In genomic region chr8:111939516-111940142, GRCm38 (mm10) we compare ENCODE assay signal across 8 mouse cellular contexts. TPM values are rescaled to one million over a fixed set of nuclear protein-coding genes. Genes with fewer than 3 reads are reported as not detected.
DNase-seq lines count a peak whose midpoint lies in the region; ATAC-seq lines count a peak whose summit lies in the region.

No protein-coding gene starts in this region.

- no peaks in the 10 kb centered on the region for H3K36me3 ChIP-seq in limb, embryonic 11.5 days (ENCODE audit: control insufficient read depth, insufficient read depth, low read length)
- H3K36me3 ChIP-seq in midbrain, embryonic 11.5 days (ENCODE audit: control insufficient read depth, insufficient read depth, low read length): peaks cover 3% of the 10 kb centered on the region; the same call in 1 of the 2 replicates
- 0 out of 2 replicates have a peak, but pooled peaks cover 4% of the 10 kb centered on the region for H3K36me3 ChIP-seq in stomach, embryonic 16.5 days (ENCODE audit: control insufficient read depth, insufficient read depth, low read length)

- intact Hi-C loops in heart, postnatal 36 days (cut with DNase I): loop anchor here (2.0 kb wide), 1 partner anchor 51 kb away; no protein-coding TSS in a partner anchor

- peak overlapping the region; percentile 92 for H3K4me2 ChIP-seq in limb, embryonic 11.5 days (ENCODE audit: low read depth, severe bottlenecking)
- peak overlapping the region; percentile 77 for H3K4me2 ChIP-seq in midbrain, embryonic 11.5 days
- peak overlapping the region; percentile 95 for H3K4me2 ChIP-seq in stomach, embryonic 16.5 days (ENCODE audit: low read depth, low read length)

- 14% methylated on average over 10 of the region's 10 CpGs for WGBS in limb, embryonic 11.5 days
- WGBS in midbrain, embryonic 11.5 days: 13% methylated on average over 10 of the region's 10 CpGs
- 5% methylated on average over 10 of the region's 10 CpGs for WGBS in stomach, embryonic 16.5 days

- no peak overlapping the region for H3K27ac ChIP-seq in limb, embryonic 11.5 days (replicated peaks; ENCODE audit: low read depth, low read length)
- H3K27ac ChIP-seq in midbrain, embryonic 11.5 days (ENCODE audit: low read depth, low read length): no peak overlapping the region
- peak overlapping the region; percentile 94 for H3K27ac ChIP-seq in stomach, embryonic 16.5 days (ENCODE audit: low read length)

- peak overlapping the region; percentile 78 for H3K4me3 ChIP-seq in limb, embryonic 11.5 days (ENCODE audit: low read depth, low read length)
- peak overlapping the region; percentile 96 for H3K4me3 ChIP-seq in midbrain, embryonic 11.5 days (ENCODE audit: low read depth, low read length)
- H3K4me3 ChIP-seq in stomach, embryonic 16.5 days (replicated peaks; ENCODE audit: low read length): peak overlapping the region; percentile 100

- peak; percentile 69 for ATAC-seq in cerebellum, adult (ENCODE audit: insufficient number of reproducible peaks, low FRiP score, low TSS enrichment)
- peak; percentile 32; the same call in 1 of the 2 replicates for ATAC-seq in limb, embryonic 11.5 days (ENCODE audit: insufficient number of reproducible peaks, low FRiP score, low TSS enrichment, low read depth)
- ATAC-seq in midbrain, embryonic 11.5 days (ENCODE audit: low FRiP score): peak; percentile 51
- peak; percentile 89 for ATAC-seq in stomach, embryonic 16.5 days (ENCODE audit: insufficient read depth, low FRiP score)

- peaks cover 9% of the 10 kb centered on the region for H3K4me1 ChIP-seq in limb, embryonic 11.5 days (ENCODE audit: control insufficient read depth, insufficient read depth, low read length)
- H3K4me1 ChIP-seq in midbrain, embryonic 11.5 days (ENCODE audit: control insufficient read depth, insufficient read depth, low read length): peaks cover 13% of the 10 kb centered on the region
- peaks cover 10% of the 10 kb centered on the region for H3K4me1 ChIP-seq in stomach, embryonic 16.5 days (ENCODE audit: control insufficient read depth, insufficient read depth, low read length)

- H3K9ac ChIP-seq in limb, embryonic 11.5 days (ENCODE audit: low read length): no peak overlapping the region
- peak overlapping the region; percentile 45 for H3K9ac ChIP-seq in midbrain, embryonic 11.5 days (ENCODE audit: low read length)
- H3K9ac ChIP-seq in stomach, embryonic 16.5 days (ENCODE audit: low read length): peak overlapping the region; percentile 93

- H3K9me3 ChIP-seq in limb, embryonic 11.5 days (ENCODE audit: control insufficient read depth, low read length): no peaks in the 10 kb centered on the region
- no peaks in the 10 kb centered on the region for H3K9me3 ChIP-seq in midbrain, embryonic 11.5 days (ENCODE audit: control insufficient read depth, low read length)
- H3K9me3 ChIP-seq in stomach, embryonic 16.5 days (replicated peaks; ENCODE audit: control insufficient read depth, low read length): no peaks in the 10 kb centered on the region

- H3K27me3 ChIP-seq in limb, embryonic 11.5 days (ENCODE audit: control insufficient read depth, insufficient read depth, low read length): no peaks in the 10 kb centered on the region
- no peaks in the 10 kb centered on the region for H3K27me3 ChIP-seq in midbrain, embryonic 11.5 days (ENCODE audit: control insufficient read depth, insufficient read depth, low read length)
- H3K27me3 ChIP-seq in stomach, embryonic 16.5 days (ENCODE audit: control insufficient read depth, insufficient read depth, low read length): no peaks in the 10 kb centered on the region

- no peak for DNase-seq in cerebellum, postnatal 4 days (ENCODE audit: low spot score in 2 of 2)
- peak; percentile 82 for DNase-seq in brain, adult 2 months (ENCODE audit: low read depth, low spot score)
- peak; percentile 74 for DNase-seq in fibroblast of lung, adult 2 months (ENCODE audit: low read depth)
- peak; percentile 12 to 27 for DNase-seq in heart, postnatal 36 days
- peak; percentile 38 for DNase-seq in limb, embryonic 11.5 days (ENCODE audit: low spot score)
- peak; percentile 84 for DNase-seq in midbrain, embryonic 11.5 days (ENCODE audit: low spot score, missing footprints)

RNA-seq across cellular contexts. Expression of gene Gabarapl2, which starts 0.9 kb away (rescaled TPM):
- 100 to 1,000 TPM; 128 to 138 TPM for total RNA-seq in heart, postnatal 36 days (2021)
- polyA plus RNA-seq in limb, embryonic 11.5 days (2014; fragmentation: Nextera tagmentation; extraction: Ambion mirVana): 179 and 182 TPM in 2 replicates
- 331 and 348 TPM in 2 replicates for polyA plus RNA-seq in midbrain, embryonic 11.5 days (2014; fragmentation: Nextera tagmentation; extraction: Ambion mirVana)
- polyA plus RNA-seq in stomach, embryonic 16.5 days (2015; fragmentation: Nextera tagmentation; extraction: Ambion mirVana): 186 and 199 TPM in 2 replicates

RNA-seq across cellular contexts. Expression of gene Tmem231, which starts 5.9 kb away (rescaled TPM):
- 1 to 10 TPM; 1.3 to 2.6 TPM for total RNA-seq in heart, postnatal 36 days (2021)
- polyA plus RNA-seq in limb, embryonic 11.5 days (2014; fragmentation: Nextera tagmentation; extraction: Ambion mirVana): 19.8 and 21.9 TPM in 2 replicates
- 20.1 and 21.9 TPM in 2 replicates for polyA plus RNA-seq in midbrain, embryonic 11.5 days (2014; fragmentation: Nextera tagmentation; extraction: Ambion mirVana)
- 12.9 and 13.0 TPM in 2 replicates for polyA plus RNA-seq in stomach, embryonic 16.5 days (2015; fragmentation: Nextera tagmentation; extraction: Ambion mirVana)

RNA-seq across cellular contexts. Expression of gene Chst5, which starts 29.4 kb away (rescaled TPM):
- not detected for total RNA-seq in heart, postnatal 36 days (2021)
- 2.5 and 2.9 TPM in 2 replicates for polyA plus RNA-seq in limb, embryonic 11.5 days (2014; fragmentation: Nextera tagmentation; extraction: Ambion mirVana)
- 2.4 TPM in 2 replicates for polyA plus RNA-seq in midbrain, embryonic 11.5 days (2014; fragmentation: Nextera tagmentation; extraction: Ambion mirVana)
- polyA plus RNA-seq in stomach, embryonic 16.5 days (2015; fragmentation: Nextera tagmentation; extraction: Ambion mirVana): 1.3 and 1.6 TPM in 2 replicates

RNA-seq across cellular contexts. Expression of gene Adat1, which starts 52.5 kb away (rescaled TPM):
- 1 to 10 TPM; 1.5 to 1.7 TPM for total RNA-seq in heart, postnatal 36 days (2021)
- polyA plus RNA-seq in limb, embryonic 11.5 days (2014; fragmentation: Nextera tagmentation; extraction: Ambion mirVana): 12.6 and 13.9 TPM in 2 replicates
- 9.1 and 11.8 TPM in 2 replicates for polyA plus RNA-seq in midbrain, embryonic 11.5 days (2014; fragmentation: Nextera tagmentation; extraction: Ambion mirVana)
- polyA plus RNA-seq in stomach, embryonic 16.5 days (2015; fragmentation: Nextera tagmentation; extraction: Ambion mirVana): 7.5 and 8.3 TPM in 2 replicates

Comparison
In these comparisons a context has a peak if more than half of its experiments do, and no peak if none do; other contexts are left out.
1. ATAC-seq: peak in every context shown above with its lines; median percentile 89 in stomach, embryonic 16.5 days; 69 in cerebellum, adult; 51 in midbrain, embryonic 11.5 days; 32 in limb, embryonic 11.5 days.
2. DNase-seq: peak in brain, adult 2 months (single experiment), fibroblast of lung, adult 2 months (single experiment), heart, postnatal 36 days (2 of 2), limb, embryonic 11.5 days (single experiment) and midbrain, embryonic 11.5 days (single experiment); none in cerebellum, postnatal 4 days (0 of 2).
3. Peak in every context shown above with its lines, with median percentiles within 50 percentile points of each other: H3K4me2 ChIP-seq and H3K4me3 ChIP-seq.